Mouse (Mus musculus) megakaryocyte progenitor cell, adult 5-6 weeks (primary cell): Measurements from ENCODE around the gene Med7. TPM values are rescaled to one million over a fixed set of nuclear protein-coding genes. Genes with fewer than 3 reads are reported as not detected.

ENCODE experiments used
- ATAC-seq: replicated peaks from 2 replicates; pipeline ENCODE4 v1.8.0; 2016; ENCODE audit warnings: mild to moderate bottlenecking, moderate TSS enrichment, inconsistent platforms; ENCODE audit not compliant: poor library complexity
- total RNA-seq, 2 experiments: library from RNA; stranded (forward) in 1 of 2; stranded (reverse) in 1 of 2; fragments of 157-497, 149-512 nt in 1 of 2; fragments of 200-1000 nt in 1 of 2; gene quantifications; 2 replicates each; pipeline versions ENCODE4 v1.2.3 to v1.2.4; 2015 to 2017

Med7 gene
- total RNA-seq (2015) (63.6 and 72.4 TPM in 2 replicates), total RNA-seq (2017) (16.2 and 27.1 TPM in 2 replicates)

- ATAC-seq, result peak; percentile 90
These were observed at the start of gene Med7 for GRCm38 (mm10) chr11:46436760-46437458. Gene Med7, plus strand, starts transcription at chr11:46436925.

- no peak for ATAC-seq
These were observed 49.7 kb upstream of the Med7 start for GRCm38 (mm10) chr11:46387061-46387460.

GRCm38 (mm10) chr11:46388438-46388837, 48.3 kb upstream of the Med7 start:
- no peak for ATAC-seq

GRCm38 (mm10) chr11:46389336-46390117, 47.2 kb upstream of the Med7 start, which contains the start of gene Itk:
Gene Itk, minus strand, starts transcription at chr11:46389515.
- peak; percentile 59 for ATAC-seq

- ATAC-seq, result no peak
These were observed 46.1 kb upstream of the Med7 start for GRCm38 (mm10) chr11:46390621-46391020.

- no peak for ATAC-seq
These were observed 43.8 kb upstream of the Med7 start for GRCm38 (mm10) chr11:46392890-46393289.

GRCm38 (mm10) chr11:46393413-46393812, 43.3 kb upstream of the Med7 start:
- ATAC-seq, result no peak

DNA sequence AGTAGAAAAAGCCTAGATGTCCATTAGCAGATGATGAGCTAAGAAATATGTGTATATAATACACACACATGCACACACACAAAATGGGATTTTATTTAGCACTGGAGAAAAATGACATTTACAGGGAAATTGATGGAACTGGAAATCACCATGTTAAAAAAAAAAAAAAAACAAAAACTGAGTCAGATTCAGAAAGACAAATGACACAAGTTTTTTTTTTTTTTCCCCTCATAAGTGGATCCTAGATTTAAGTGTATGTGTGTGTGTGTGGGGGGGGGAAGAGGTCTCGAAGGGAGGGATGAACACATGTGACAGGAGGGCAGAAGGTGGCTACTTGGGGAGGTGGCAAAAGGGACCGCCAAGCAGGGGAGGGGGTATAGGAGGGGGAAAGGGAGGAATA, 41.6 kb upstream of the Med7 start:
- no peak for ATAC-seq

GRCm38 (mm10) chr11:46395698-46396097, 41.0 kb upstream of the Med7 start:
- ATAC-seq, result no peak

- ATAC-seq, result peak; percentile 78
These were observed 40.4 kb upstream of the Med7 start, which contains the start of gene Fam71b for GRCm38 (mm10) chr11:46396167-46396859. Gene Fam71b, plus strand, starts transcription at chr11:46396559.

DNA sequence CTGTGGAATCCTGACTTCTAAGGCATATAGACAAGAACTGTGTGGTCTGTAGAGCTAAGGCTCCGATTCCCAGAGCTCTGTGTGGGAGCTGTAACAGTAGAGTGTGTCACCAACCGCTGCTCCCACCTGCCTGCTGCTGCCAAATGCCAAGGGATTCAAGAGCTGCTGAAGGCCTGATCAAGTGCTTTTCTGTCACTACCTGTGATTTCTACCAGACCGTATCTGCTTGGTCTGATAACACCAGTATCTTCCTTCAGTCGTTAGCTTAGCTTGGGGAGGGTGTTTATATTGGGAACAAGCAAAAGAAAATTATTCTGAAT, 39.9 kb upstream of the Med7 start:
- ATAC-seq, result no peak

GRCm38 (mm10) chr11:46397900-46398299, 38.8 kb upstream of the Med7 start:
- no peak for ATAC-seq

- ATAC-seq, result no peak
These were observed 38.3 kb upstream of the Med7 start for GRCm38 (mm10) chr11:46398473-46398872.

DNA sequence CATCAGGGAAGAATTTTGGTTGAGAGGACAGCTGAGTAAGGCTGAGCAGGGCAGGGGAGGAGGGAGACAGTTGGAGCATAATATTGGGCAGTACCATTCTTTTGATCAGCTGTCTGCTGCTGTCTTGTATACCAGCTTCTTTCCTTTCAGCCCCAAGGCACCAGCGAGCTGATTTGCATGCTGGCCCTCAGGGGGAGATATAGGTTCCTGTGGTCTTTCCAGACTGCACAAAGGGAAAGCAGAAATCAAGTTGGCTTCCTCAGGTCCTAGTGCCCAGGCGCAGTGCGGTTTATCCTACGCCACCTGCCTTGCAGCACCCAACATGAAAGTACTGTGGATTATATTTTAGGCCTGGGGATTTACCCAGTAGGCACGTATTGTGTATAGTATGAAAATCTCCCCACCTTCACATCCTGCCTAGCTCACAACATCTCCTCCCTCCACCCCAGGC, 37.8 kb upstream of the Med7 start:
- peak; percentile 74 for ATAC-seq

GRCm38 (mm10) chr11:46401555-46401954, 35.2 kb upstream of the Med7 start:
- no peak for ATAC-seq

- no peak for ATAC-seq
These were observed 31.7 kb upstream of the Med7 start for GRCm38 (mm10) chr11:46404986-46405385.

DNA sequence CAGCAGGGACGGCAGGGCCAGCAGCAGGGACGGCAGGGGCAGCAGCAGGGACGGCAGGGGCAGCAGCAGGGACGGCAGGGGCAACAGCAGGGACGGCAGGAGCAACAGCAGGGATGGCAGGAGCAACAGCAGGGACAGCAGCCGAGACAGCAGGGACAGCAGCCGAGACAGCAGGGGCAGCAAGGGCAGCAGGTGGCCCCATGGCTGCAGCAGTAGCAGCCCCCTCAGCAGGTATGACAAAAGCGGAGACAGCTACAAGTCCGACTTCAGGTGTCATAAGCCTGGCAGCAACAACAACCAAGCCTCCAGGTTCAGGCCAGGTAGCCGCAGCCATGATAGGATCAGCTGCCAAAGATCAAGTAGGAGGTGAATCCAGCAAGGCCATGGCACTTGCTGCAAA, 30.0 kb upstream of the Med7 start:
- no peak for ATAC-seq

DNA sequence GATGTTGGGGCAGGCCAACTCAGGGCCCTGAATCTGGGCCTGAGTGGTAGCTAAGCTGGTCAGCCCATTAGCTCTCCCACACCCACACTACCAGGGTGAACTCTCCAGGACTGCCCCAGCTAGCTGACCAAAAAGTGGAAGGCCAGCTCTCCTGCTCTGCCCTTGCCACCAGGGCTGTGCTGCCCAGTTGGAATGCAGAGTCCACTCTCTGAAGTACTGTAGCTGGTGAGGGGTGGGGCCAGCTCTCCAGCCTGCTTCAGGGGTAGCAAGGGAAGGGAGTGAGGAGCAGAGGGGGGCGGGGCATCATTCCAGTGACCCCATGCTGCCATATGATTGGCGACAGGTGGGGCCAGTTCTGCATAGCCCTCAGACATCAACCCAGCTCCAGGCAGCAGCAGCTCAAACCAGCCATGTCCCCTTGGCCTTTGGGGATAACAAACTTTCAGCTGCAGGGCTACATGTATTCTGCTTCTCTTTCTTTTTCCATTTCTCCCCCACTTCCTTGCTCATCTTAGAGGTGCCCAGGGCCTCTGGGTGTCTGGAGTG, 26.6 kb upstream of the Med7 start:
- ATAC-seq, result no peak

- ATAC-seq, result no peak
These were observed 18.3 kb upstream of the Med7 start for GRCm38 (mm10) chr11:46418438-46418837.

- ATAC-seq, result no peak
These were observed 17.9 kb upstream of the Med7 start for GRCm38 (mm10) chr11:46418860-46419259.
